Comparison of ENCODE assay signal across 8 mouse cellular contexts in genomic region chr9:108649561-108650440, GRCm38 (mm10). TPM values are rescaled to one million over a fixed set of nuclear protein-coding genes. Genes with fewer than 3 reads are reported as not detected.
DNase-seq lines count a peak whose midpoint lies in the region; ATAC-seq and TF ChIP-seq lines count a peak whose summit lies in the region.

No protein-coding gene starts in this region.

- H3K9me3 ChIP-seq in lung, embryonic 14.5 days (ENCODE audit: low read depth, low read length), result no peaks in the 10 kb centered on the region
- no peaks in the 10 kb centered on the region for H3K9me3 ChIP-seq in hindbrain, embryonic 12.5 days (replicated peaks)
- no peaks in the 10 kb centered on the region for H3K9me3 ChIP-seq in megakaryocyte, embryonic 14.5 days

- peaks cover 6% of the 10 kb centered on the region; the same call in 1 of the 2 replicates for H3K4me1 ChIP-seq in lung, embryonic 14.5 days (ENCODE audit: insufficient read depth)
- H3K4me1 ChIP-seq in hindbrain, embryonic 12.5 days, result peaks cover 15% of the 10 kb centered on the region
- peaks cover 47% of the 10 kb centered on the region for H3K4me1 ChIP-seq in megakaryocyte, embryonic 14.5 days

- peak overlapping the region; percentile 89 for H3K9ac ChIP-seq in lung, embryonic 14.5 days
- peak overlapping the region; percentile 92 for H3K9ac ChIP-seq in hindbrain, embryonic 12.5 days

- DNase-seq in lung, embryonic 14.5 days, result no peak
- no peak for DNase-seq in lung, postnatal 4 days
- peak; percentile 35 for DNase-seq in cerebellum, adult 9-10 months
- no peak for DNase-seq in ovary, postnatal 36 days (ENCODE audit: low spot score)
- DNase-seq in adrenal gland, adult 2 months, result no peak

- H3K27ac ChIP-seq in lung, embryonic 14.5 days (ENCODE audit: low read depth), result peak overlapping the region; percentile 94
- H3K27ac ChIP-seq in hindbrain, embryonic 12.5 days, result peak overlapping the region; percentile 91

- 0 out of 2 replicates have a peak, but pooled peaks cover 3% of the 10 kb centered on the region for H3K36me3 ChIP-seq in lung, embryonic 14.5 days (ENCODE audit: insufficient read depth)
- H3K36me3 ChIP-seq in hindbrain, embryonic 12.5 days, result no peaks in the 10 kb centered on the region
- peaks cover 13% of the 10 kb centered on the region for H3K36me3 ChIP-seq in megakaryocyte, embryonic 14.5 days (replicated peaks; ENCODE audit: low read length)

- peak overlapping the region; percentile 89 for H3K4me2 ChIP-seq in lung, embryonic 14.5 days
- peak overlapping the region; percentile 94 for H3K4me2 ChIP-seq in hindbrain, embryonic 12.5 days (replicated peaks)

- no peak for TF ChIP-seq CTCF in lung, embryonic 14.5 days (IDR thresholded peaks at IDR 0.05; ENCODE audit: low read depth)

- peak overlapping the region; percentile 99 for H3K4me3 ChIP-seq in lung, embryonic 14.5 days (ENCODE audit: low read depth, low read length)
- H3K4me3 ChIP-seq in hindbrain, embryonic 12.5 days, result peak overlapping the region; percentile 99
- peak overlapping the region; percentile 96 for H3K4me3 ChIP-seq in megakaryocyte, embryonic 14.5 days (replicated peaks)

- H3K27me3 ChIP-seq in lung, embryonic 14.5 days (ENCODE audit: insufficient read depth, low read length), result no peaks in the 10 kb centered on the region
- no peaks in the 10 kb centered on the region for H3K27me3 ChIP-seq in hindbrain, embryonic 12.5 days
- no peaks in the 10 kb centered on the region for H3K27me3 ChIP-seq in megakaryocyte, embryonic 14.5 days (replicated peaks)

- WGBS in lung, embryonic 14.5 days, result 22% methylated on average over 29 of the region's 29 CpGs
- WGBS in hindbrain, embryonic 12.5 days, result 32% methylated on average over 29 of the region's 29 CpGs

- ATAC-seq in lung, embryonic 14.5 days (ENCODE audit: insufficient read depth), result peak; percentile 32
- ATAC-seq in hindbrain, embryonic 12.5 days (ENCODE audit: low FRiP score), result no peak; the same call in none of the 2 replicates
- ATAC-seq in erythroid progenitor cell, adult 5-6 weeks (replicated peaks; ENCODE audit: low FRiP score, poor library complexity, severe bottlenecking), result no peak; the same call in 1 of the 2 replicates

RNA-seq across cellular contexts. Expression of gene Arih2, which starts 0.6 kb away (rescaled TPM):
- polyA plus RNA-seq in lung, embryonic 14.5 days (2014; fragmentation: Nextera tagmentation; extraction: Ambion mirVana), result 41.6 and 44.9 TPM in 2 replicates
- polyA plus RNA-seq in hindbrain, embryonic 12.5 days (2016; fragmentation: Nextera tagmentation; extraction: Ambion mirVana), result 50.4 and 54.8 TPM in 2 replicates
- 33.3 and 103 TPM in 2 replicates for polyA plus RNA-seq in megakaryocyte, embryonic 14.5 days (2012; ENCODE audit: insufficient read depth, low replicate concordance)
- 10 to 100 TPM; 52.0 to 74.6 TPM for total RNA-seq in adrenal gland, adult 2 months (2021)
- 19.7 and 23.9 TPM in 2 replicates for polyA plus RNA-seq in adrenal gland, adult 2 months (2012; rRNA removed)
- total RNA-seq in erythroid progenitor cell, adult 5-6 weeks (2015; ENCODE audit: low replicate concordance), result 36.0 and 49.4 TPM in 2 replicates
- total RNA-seq in erythroid progenitor cell, adult 5-6 weeks (2017; ENCODE audit: low replicate concordance), result 77.1 and 79.9 TPM in 2 replicates

RNA-seq across cellular contexts. Expression of gene Slc25a20, which starts 12.1 kb away (rescaled TPM):
- polyA plus RNA-seq in lung, embryonic 14.5 days (2014; fragmentation: Nextera tagmentation; extraction: Ambion mirVana), result 27.6 and 29.6 TPM in 2 replicates
- 40.0 and 41.4 TPM in 2 replicates for polyA plus RNA-seq in hindbrain, embryonic 12.5 days (2016; fragmentation: Nextera tagmentation; extraction: Ambion mirVana)
- polyA plus RNA-seq in megakaryocyte, embryonic 14.5 days (2012; ENCODE audit: insufficient read depth, low replicate concordance), result 3.2 and 4.4 TPM in 2 replicates
- total RNA-seq in adrenal gland, adult 2 months (2021), result 100 to 1,000 TPM; 123 to 170 TPM
- polyA plus RNA-seq in adrenal gland, adult 2 months (2012; rRNA removed), result 38.0 and 46.7 TPM in 2 replicates
- total RNA-seq in erythroid progenitor cell, adult 5-6 weeks (2015; ENCODE audit: low replicate concordance), result 4.2 TPM in 1 of 2 replicates, not detected in the other
- total RNA-seq in erythroid progenitor cell, adult 5-6 weeks (2017; ENCODE audit: low replicate concordance), result 2.0 and 6.9 TPM in 2 replicates

RNA-seq across cellular contexts. Expression of gene Prkar2a, which starts 39.3 kb away (rescaled TPM):
- 35.0 and 38.1 TPM in 2 replicates for polyA plus RNA-seq in lung, embryonic 14.5 days (2014; fragmentation: Nextera tagmentation; extraction: Ambion mirVana)
- 59.3 and 63.8 TPM in 2 replicates for polyA plus RNA-seq in hindbrain, embryonic 12.5 days (2016; fragmentation: Nextera tagmentation; extraction: Ambion mirVana)
- 1.6 and 2.8 TPM in 2 replicates for polyA plus RNA-seq in megakaryocyte, embryonic 14.5 days (2012; ENCODE audit: insufficient read depth, low replicate concordance)
- total RNA-seq in adrenal gland, adult 2 months (2021), result 10 to 100 TPM; 28.1 to 43.7 TPM
- 12.1 and 14.6 TPM in 2 replicates for polyA plus RNA-seq in adrenal gland, adult 2 months (2012; rRNA removed)
- 1.4 and 10.9 TPM in 2 replicates for total RNA-seq in erythroid progenitor cell, adult 5-6 weeks (2015; ENCODE audit: low replicate concordance)
- 1.4 and 1.5 TPM in 2 replicates for total RNA-seq in erythroid progenitor cell, adult 5-6 weeks (2017; ENCODE audit: low replicate concordance)

RNA-seq across cellular contexts. Expression of gene P4htm, which starts 52.3 kb away (rescaled TPM):
- 5.7 and 6.1 TPM in 2 replicates for polyA plus RNA-seq in lung, embryonic 14.5 days (2014; fragmentation: Nextera tagmentation; extraction: Ambion mirVana)
- polyA plus RNA-seq in hindbrain, embryonic 12.5 days (2016; fragmentation: Nextera tagmentation; extraction: Ambion mirVana), result 19.0 and 19.9 TPM in 2 replicates
- 1.8 and 2.8 TPM in 2 replicates for polyA plus RNA-seq in megakaryocyte, embryonic 14.5 days (2012; ENCODE audit: insufficient read depth, low replicate concordance)
- total RNA-seq in adrenal gland, adult 2 months (2021), result 1 to 10 TPM; 7.1 to 8.3 TPM
- polyA plus RNA-seq in adrenal gland, adult 2 months (2012; rRNA removed), result 14.7 and 17.2 TPM in 2 replicates
- not detected in 2 replicates for total RNA-seq in erythroid progenitor cell, adult 5-6 weeks (2015; ENCODE audit: low replicate concordance)
- total RNA-seq in erythroid progenitor cell, adult 5-6 weeks (2017; ENCODE audit: low replicate concordance), result not detected in 2 replicates
